Mouse (Mus musculus) kidney, postnatal 4 days (tissue): ENCODE measurements around the gene Dmbt1.
"Not testable (repeated sequence)": the region's sequence is repeated elsewhere in the genome, so short reads cannot be mapped to it uniquely, and the experiment has no call there.

Experiments used
- DNase-seq, 2 experiments: peaks; one replicate each; pipeline ENCODE4 v3.0.0; 2021; ENCODE audit warnings: mixed read lengths in 2 of 2

Gene Dmbt1

GRCm38 (mm10) chr7:131031755-131032154, at the start of gene Dmbt1:
Gene Dmbt1 (plus strand): TSS chr7:131032053.
- no peak for DNase-seq

- DNase-seq = peak; percentile 66 to 80
Observed at GRCm38 (mm10) chr7:130982371-130982770, 49.5 kb upstream of the Dmbt1 start.

- DNase-seq = no peak
Observed at GRCm38 (mm10) chr7:130982881-130983280, 49.0 kb upstream of the Dmbt1 start.

- DNase-seq = peak in 1 of 2 experiments; percentile 15
Observed at GRCm38 (mm10) chr7:130984294-130984693, 47.6 kb upstream of the Dmbt1 start.

GRCm38 (mm10) chr7:130985193-130985592, 46.7 kb upstream of the Dmbt1 start:
- DNase-seq = no peak

- peak in 1 of 2 experiments; percentile 17 for DNase-seq
Observed at GRCm38 (mm10) chr7:130985716-130986115, 46.1 kb upstream of the Dmbt1 start.

GRCm38 (mm10) chr7:130988146-130988545, 43.7 kb upstream of the Dmbt1 start:
- no peak for DNase-seq

GRCm38 (mm10) chr7:130989371-130989770, 42.5 kb upstream of the Dmbt1 start:
- no peak for DNase-seq

- DNase-seq = no peak
Observed at GRCm38 (mm10) chr7:130991174-130991789, 40.6 kb upstream of the Dmbt1 start.

- no peak for DNase-seq
Observed at GRCm38 (mm10) chr7:130993907-130994306, 37.9 kb upstream of the Dmbt1 start.

- DNase-seq = no peak
Observed at GRCm38 (mm10) chr7:131001976-131002726, 29.7 kb upstream of the Dmbt1 start.

GRCm38 (mm10) chr7:131004071-131004470, 27.8 kb upstream of the Dmbt1 start:
- no peak for DNase-seq

GRCm38 (mm10) chr7:131007221-131007620, 24.6 kb upstream of the Dmbt1 start:
- no peak for DNase-seq

GRCm38 (mm10) chr7:131009178-131009577, 22.7 kb upstream of the Dmbt1 start:
- DNase-seq = no peak

- DNase-seq = no peak
Observed at GRCm38 (mm10) chr7:131011901-131012300, 20.0 kb upstream of the Dmbt1 start.

GRCm38 (mm10) chr7:131019181-131019580, 12.7 kb upstream of the Dmbt1 start:
- DNase-seq = no peak

- DNase-seq = no peak
Observed at GRCm38 (mm10) chr7:131024807-131025206, 7.0 kb upstream of the Dmbt1 start.

- DNase-seq = no peak
Observed at GRCm38 (mm10) chr7:131027557-131027956, 4.3 kb upstream of the Dmbt1 start.

- DNase-seq = no peak
Observed at GRCm38 (mm10) chr7:131036396-131036795, 4.5 kb downstream of the Dmbt1 start.

- no peak for DNase-seq
Observed at GRCm38 (mm10) chr7:131037083-131037482, 5.2 kb downstream of the Dmbt1 start.

- DNase-seq = not testable (repeated sequence)
Observed at GRCm38 (mm10) chr7:131040760-131041159, 8.9 kb downstream of the Dmbt1 start.

GRCm38 (mm10) chr7:131042657-131043056, 10.8 kb downstream of the Dmbt1 start:
- DNase-seq = peak in 1 of 2 experiments; percentile 3

GRCm38 (mm10) chr7:131045258-131045835, 13.5 kb downstream of the Dmbt1 start:
- DNase-seq = peak; percentile 16 to 24

- not testable (repeated sequence) for DNase-seq
Observed at GRCm38 (mm10) chr7:131049829-131050228, 18.0 kb downstream of the Dmbt1 start.
